Mouse (Mus musculus): Measurements from ENCODE around the gene Ero1lb. TPM values are rescaled to one million over a fixed set of nuclear protein-coding genes. Genes with fewer than 3 reads are reported as not detected.
"Not testable (repeated sequence)": the region's sequence is repeated elsewhere in the genome, so short reads cannot be mapped to it uniquely, and the experiment has no call there.

The Ero1lb gene
- polyA plus RNA-seq, 1 experiment, result 6.4 TPM

DNA sequence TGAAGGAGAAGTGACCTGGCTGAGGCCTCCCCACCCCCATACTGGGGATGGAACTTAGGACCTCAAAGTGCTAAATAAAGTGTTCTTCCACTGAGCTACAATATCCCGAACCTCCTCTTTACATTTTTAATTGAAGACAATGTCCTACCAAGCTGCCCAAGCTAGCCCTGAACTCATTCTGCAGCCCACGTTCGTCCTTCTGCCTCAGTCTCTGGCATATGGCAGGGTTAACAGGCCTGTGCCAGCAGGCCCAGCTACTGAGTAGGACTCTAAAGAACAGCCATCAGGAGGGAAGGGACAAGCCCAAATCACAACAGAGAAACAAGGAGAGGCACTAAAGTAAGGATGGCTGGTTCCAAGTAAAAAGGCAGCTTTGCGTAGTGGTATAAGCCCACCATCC lies 77.1 kb downstream of the Ero1lb start:
- H3K9ac ChIP-seq (ENCODE audit: low read depth, poor library complexity, severe bottlenecking); H3K36me3 ChIP-seq (ENCODE audit: control insufficient read depth, insufficient read depth, low read length, poor library complexity, severe bottlenecking); H3K27me3 ChIP-seq (ENCODE audit: control insufficient read depth, insufficient read depth, low read length, poor library complexity, severe bottlenecking); H3K9me3 ChIP-seq (replicated peaks; ENCODE audit: control insufficient read depth, insufficient read depth, low read length, poor library complexity, severe bottlenecking); H3K4me1 ChIP-seq (ENCODE audit: control insufficient read depth, insufficient read depth, low read length); H3K4me3 ChIP-seq (ENCODE audit: low read depth, low read length); H3K27ac ChIP-seq (ENCODE audit: insufficient read depth, low read length): not testable (repeated sequence)

DNA sequence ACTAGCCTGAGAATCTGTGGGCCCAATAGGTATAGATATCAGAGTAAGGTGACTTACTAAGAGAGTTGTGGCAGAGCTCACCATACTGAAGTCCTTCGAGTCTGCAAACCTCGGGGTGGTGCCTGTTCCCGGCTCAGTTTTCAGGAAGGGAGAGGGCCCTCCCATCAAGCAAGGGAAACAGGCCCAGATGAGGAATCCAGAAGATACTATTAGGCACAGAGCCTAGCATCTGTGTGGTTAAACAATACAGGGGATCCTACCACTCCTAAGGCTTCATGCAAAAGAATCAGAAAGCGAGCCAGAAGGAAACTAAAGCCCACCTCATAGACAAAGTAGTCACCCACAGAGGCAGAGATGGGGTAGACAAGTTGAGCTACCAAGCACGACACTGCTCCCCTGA lies 81.0 kb downstream of the Ero1lb start:
- not testable (repeated sequence) for H3K4me1 ChIP-seq (ENCODE audit: control insufficient read depth, insufficient read depth, low read length); H3K36me3 ChIP-seq (ENCODE audit: control insufficient read depth, insufficient read depth, low read length, poor library complexity, severe bottlenecking); H3K9me3 ChIP-seq (replicated peaks; ENCODE audit: control insufficient read depth, insufficient read depth, low read length, poor library complexity, severe bottlenecking); H3K4me3 ChIP-seq (ENCODE audit: low read depth, low read length); H3K9ac ChIP-seq (ENCODE audit: low read depth, poor library complexity, severe bottlenecking); H3K27me3 ChIP-seq (ENCODE audit: control insufficient read depth, insufficient read depth, low read length, poor library complexity, severe bottlenecking); H3K27ac ChIP-seq (ENCODE audit: insufficient read depth, low read length)

DNA sequence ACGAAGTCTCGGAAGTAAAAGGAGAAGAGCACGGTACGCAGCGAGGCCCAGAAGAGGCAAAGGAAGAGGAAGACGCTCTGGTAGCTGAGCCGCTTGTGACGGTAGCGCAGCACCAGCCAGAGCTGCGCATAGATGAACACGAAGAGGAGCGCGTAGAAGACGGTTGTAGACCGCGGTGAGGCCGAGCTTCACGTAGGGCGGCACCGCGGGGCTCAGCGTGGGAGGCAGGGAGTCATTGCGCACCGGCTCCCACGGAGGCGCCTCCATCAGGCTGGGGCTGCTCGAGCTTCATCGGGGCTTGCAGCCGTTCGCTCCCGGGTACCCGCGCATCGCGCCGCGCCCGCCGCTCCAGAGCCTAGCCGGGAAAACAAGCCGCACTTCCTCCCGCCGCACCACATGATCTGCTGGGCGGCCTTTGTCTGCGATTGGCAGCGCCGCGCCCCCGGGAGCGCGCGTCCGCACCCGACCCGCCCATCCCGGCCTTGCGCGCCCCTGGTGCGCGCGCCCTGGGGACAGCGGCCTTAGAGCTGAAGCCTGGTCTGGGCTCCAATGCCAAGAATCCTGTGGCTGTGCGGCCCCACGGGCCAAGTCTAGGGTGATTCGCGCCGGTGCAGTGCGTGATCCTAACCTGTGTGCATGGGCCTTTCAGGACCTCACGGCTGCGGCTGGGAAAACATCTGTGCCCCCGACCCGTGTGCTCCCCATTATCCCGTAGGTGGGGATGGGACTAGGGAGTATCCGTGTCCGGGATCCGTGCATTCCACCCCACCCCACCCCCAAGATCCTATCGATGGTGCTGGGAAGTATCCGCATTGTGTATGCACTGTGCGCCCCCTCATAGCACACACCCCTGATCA lies 84.6 kb downstream of the Ero1lb start:
- H3K27me3 ChIP-seq (ENCODE audit: control insufficient read depth, insufficient read depth, low read length, poor library complexity, severe bottlenecking); H3K9me3 ChIP-seq (replicated peaks; ENCODE audit: control insufficient read depth, insufficient read depth, low read length, poor library complexity, severe bottlenecking); H3K27ac ChIP-seq (ENCODE audit: insufficient read depth, low read length); H3K36me3 ChIP-seq (ENCODE audit: control insufficient read depth, insufficient read depth, low read length, poor library complexity, severe bottlenecking); H3K9ac ChIP-seq (ENCODE audit: low read depth, poor library complexity, severe bottlenecking); H3K4me1 ChIP-seq (ENCODE audit: control insufficient read depth, insufficient read depth, low read length): not testable (repeated sequence)
- peak overlapping the region; percentile 86 for H3K4me3 ChIP-seq (ENCODE audit: low read depth, low read length)

DNA sequence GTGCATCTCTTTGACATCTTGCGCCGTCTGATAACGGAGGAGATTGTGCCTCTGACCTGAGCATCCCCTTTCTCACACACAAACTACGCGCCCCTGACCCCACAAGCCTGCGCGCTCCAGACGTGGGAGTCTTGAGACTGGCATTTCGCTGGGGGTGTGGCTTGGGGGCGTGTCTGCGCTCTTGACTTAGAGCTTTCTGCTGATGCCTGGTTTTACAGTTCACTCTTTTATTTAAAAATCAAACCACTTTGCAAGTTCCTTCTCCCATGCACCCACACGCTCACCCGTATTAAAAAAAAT lies 85.2 kb downstream of the Ero1lb start:
- H3K4me3 ChIP-seq (ENCODE audit: low read depth, low read length), result peak overlapping the region; percentile 86
- H3K9ac ChIP-seq (ENCODE audit: low read depth, poor library complexity, severe bottlenecking); H3K36me3 ChIP-seq (ENCODE audit: control insufficient read depth, insufficient read depth, low read length, poor library complexity, severe bottlenecking); H3K27me3 ChIP-seq (ENCODE audit: control insufficient read depth, insufficient read depth, low read length, poor library complexity, severe bottlenecking); H3K4me1 ChIP-seq (ENCODE audit: control insufficient read depth, insufficient read depth, low read length); H3K9me3 ChIP-seq (replicated peaks; ENCODE audit: control insufficient read depth, insufficient read depth, low read length, poor library complexity, severe bottlenecking); H3K27ac ChIP-seq (ENCODE audit: insufficient read depth, low read length): not testable (repeated sequence)

Other genes starting within 250 kb of the Ero1lb start
- gene Actn2, start 225.1 kb upstream of the Ero1lb start, polyA plus RNA-seq (2011; ENCODE audit: insufficient read depth, insufficient read length, low read depth, missing spikeins), result 1.4 and 2.2 TPM in 2 replicates
- 114 and 121 TPM in 2 replicates for gene Heatr1, start 170.8 kb upstream of the Ero1lb start, polyA plus RNA-seq (2011; ENCODE audit: insufficient read depth, insufficient read length, low read depth, missing spikeins)
- gene Lgals8, start 100.9 kb upstream of the Ero1lb start, polyA plus RNA-seq (2011; ENCODE audit: insufficient read depth, insufficient read length, low read depth, missing spikeins), result 11.4 and 12.7 TPM in 2 replicates
- gene Edaradd, start 45.4 kb upstream of the Ero1lb start, polyA plus RNA-seq (2011; ENCODE audit: insufficient read depth, insufficient read length, low read depth, missing spikeins), result 0.17 TPM in 1 of 2 replicates, not detected in the other
- 6.7 and 14.2 TPM in 2 replicates for gene Prl2c3, start 234.2 kb downstream of the Ero1lb start, polyA plus RNA-seq (2011; ENCODE audit: insufficient read depth, insufficient read length, low read depth, missing spikeins)

Data from ES-Bruce4 (cell line).